Mouse (Mus musculus): ENCODE data around the gene Zfp804b. TPM values are rescaled to one million over a fixed set of nuclear protein-coding genes. Genes with fewer than 3 reads are reported as not detected.
"Not testable (repeated sequence)": the region's sequence is repeated elsewhere in the genome, so short reads cannot be mapped to it uniquely, and the experiment has no call there.

Zfp804b gene
- total RNA-seq (2021), result not detected
- long read RNA-seq, experiment 1, result 0 reads
- long read RNA-seq, experiment 2, result 0 reads

DNA sequence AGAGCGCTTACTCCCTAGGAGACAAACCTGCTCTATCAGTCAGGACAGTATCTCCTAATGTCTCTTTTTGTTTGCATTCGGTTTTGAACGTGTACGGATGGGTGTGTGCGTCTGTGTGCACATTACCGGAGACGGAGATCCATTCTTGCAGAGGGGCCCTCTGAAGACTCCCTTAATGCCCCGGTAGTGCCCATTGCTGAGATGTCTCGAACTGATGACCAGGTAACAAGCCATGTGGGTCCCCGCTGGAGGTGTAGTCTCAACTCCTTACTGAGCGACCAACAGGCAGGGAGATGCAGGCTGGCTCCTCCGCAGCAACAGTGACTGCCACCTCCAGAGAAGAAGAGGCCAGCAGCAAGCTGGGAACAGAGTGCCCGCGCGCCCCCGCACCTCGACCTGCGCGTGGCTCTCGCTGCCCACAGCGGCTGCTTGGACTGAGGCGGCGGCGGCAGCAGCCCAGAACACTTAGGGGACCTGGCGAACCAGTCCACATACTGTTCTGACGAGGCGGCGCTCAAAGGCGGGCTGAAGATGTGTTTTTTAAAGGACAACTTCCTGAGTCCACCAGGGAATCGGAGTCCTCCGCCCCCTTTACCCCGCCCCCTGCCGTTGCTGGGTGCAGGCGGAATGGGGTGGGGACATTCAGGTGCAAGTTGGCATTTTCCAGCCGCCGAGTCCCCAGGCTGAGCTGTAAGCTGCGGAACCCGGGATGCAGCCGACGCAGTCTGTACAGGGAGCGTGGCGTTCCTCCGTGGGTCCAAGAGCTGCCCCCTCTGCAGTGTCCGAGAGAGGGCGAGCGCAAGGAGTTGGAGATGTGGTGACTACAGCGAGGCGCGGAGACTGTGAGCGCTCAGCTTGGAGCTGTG lies at the start of gene Zfp804b:
Gene Zfp804b (minus strand): TSS at position 612 of the 866 bp plus-strand sequence.
- intact Hi-C loops (cut with DNase I; ENCODE audit: low total_unique reads), result no loop called here
- DNase-seq, result peak; percentile 25

DNA sequence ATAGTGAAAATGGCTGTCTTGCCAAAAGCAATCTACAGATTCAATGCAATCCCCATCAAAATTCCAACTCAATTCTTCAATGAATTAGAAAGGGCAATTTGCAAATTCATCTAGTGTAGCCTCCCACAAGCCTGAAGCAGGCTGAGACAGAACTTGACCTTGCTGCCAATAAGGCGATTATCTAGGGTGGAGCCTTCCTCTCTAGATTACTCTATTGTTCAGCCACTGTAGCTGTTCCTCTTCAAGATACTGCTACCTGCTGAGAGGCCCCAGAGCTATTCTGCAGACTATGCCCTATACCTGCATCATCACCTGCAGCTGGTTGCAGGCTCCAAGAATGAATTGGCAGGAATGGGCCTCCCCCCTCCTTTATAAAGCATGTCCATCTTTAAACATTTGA lies 20.1 kb upstream of the Zfp804b start:
- DNase-seq; intact Hi-C loops (cut with DNase I; ENCODE audit: low total_unique reads): not testable (repeated sequence)

- intact Hi-C loops (cut with DNase I; ENCODE audit: low total_unique reads), result no loop called here
- no peak for DNase-seq
Observed at GRCm38 (mm10) chr5:7345011-7345389, 444 bp upstream of the Zfp804b start.

DNA sequence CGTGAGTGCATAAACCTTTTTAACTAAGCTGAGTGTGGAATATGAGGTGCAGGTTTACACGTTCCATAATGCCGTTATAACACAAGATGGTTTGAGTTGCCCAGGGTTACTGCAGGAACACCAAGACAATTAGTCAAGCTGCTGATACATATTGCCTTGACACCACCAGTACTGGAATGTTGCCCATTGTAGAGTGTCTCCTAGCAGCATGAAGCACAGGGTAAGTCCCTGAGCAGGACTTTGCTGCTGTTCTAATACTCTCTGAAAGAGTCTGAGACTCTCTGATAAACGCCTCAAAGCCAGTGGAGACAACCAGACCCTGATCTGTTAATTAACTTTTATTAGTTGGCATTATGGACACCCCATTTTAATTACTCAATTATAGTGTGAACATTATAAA lies 19.0 kb downstream of the Zfp804b start:
- intact Hi-C loops (cut with DNase I; ENCODE audit: low total_unique reads), result no loop called here
- no peak for DNase-seq

- intact Hi-C loops (cut with DNase I; ENCODE audit: low total_unique reads), result no loop called here
- no peak for DNase-seq
Observed at GRCm38 (mm10) chr5:7303819-7304218, 40.7 kb downstream of the Zfp804b start, which contains the start of gene Tex47. Gene Tex47 (plus strand): TSS chr5:7304119.

- intact Hi-C loops (cut with DNase I; ENCODE audit: low total_unique reads), result no loop called here
- no peak for DNase-seq
Observed at GRCm38 (mm10) chr5:7302969-7303368, 41.6 kb downstream of the Zfp804b start.

GRCm38 (mm10) chr5:7284336-7284735 lies 60.2 kb downstream of the Zfp804b start:
- intact Hi-C loops (cut with DNase I; ENCODE audit: low total_unique reads), result no loop called here
- no peak for DNase-seq

- intact Hi-C loops (cut with DNase I; ENCODE audit: low total_unique reads), result no loop called here
- DNase-seq, result no peak
Observed at GRCm38 (mm10) chr5:7276659-7277455, 67.7 kb downstream of the Zfp804b start.

DNA sequence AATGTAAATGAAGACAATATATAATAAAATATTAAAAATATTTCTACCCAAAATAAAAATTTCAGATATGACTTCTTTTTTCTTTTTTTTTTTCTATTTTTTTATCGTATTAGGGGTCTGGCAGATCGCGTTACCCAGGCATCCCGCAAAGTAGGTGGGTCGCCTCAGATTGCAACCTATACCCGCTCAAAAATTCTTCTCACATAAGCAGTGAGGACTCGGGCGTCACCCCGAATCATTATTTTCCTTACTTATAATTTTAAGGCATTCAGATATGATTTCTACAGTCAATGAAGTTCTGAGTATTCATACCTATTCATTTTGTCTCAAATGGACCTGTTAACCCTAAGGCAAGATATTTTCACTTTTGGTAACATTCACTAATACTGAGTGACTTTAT lies 167.0 kb downstream of the Zfp804b start:
- intact Hi-C loops (cut with DNase I; ENCODE audit: low total_unique reads), result no loop called here
- DNase-seq, result no peak

- intact Hi-C loops (cut with DNase I; ENCODE audit: low total_unique reads), result no loop called here
- no peak for DNase-seq
Observed at GRCm38 (mm10) chr5:7139658-7140057, 204.9 kb downstream of the Zfp804b start.

DNA sequence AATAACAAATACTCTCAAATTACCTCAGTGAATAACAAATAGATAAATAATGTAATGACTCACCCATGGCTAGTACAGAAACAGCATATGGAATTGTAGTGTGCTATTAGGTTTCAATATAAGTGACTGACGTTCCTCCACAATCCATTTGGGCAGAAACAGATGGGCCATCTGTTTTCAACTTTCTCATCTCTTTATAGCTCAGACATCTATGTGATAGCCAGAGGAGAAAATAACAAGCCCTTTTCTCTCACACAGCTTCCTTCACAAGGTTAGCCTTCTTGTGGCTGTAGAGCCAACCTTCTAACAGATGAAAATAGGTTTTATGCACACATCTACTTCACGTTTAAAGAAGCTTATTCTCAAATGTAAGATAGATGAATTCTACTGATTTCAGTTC lies 242.2 kb downstream of the Zfp804b start:
- intact Hi-C loops (cut with DNase I; ENCODE audit: low total_unique reads), result no loop called here
- no peak for DNase-seq

DNA sequence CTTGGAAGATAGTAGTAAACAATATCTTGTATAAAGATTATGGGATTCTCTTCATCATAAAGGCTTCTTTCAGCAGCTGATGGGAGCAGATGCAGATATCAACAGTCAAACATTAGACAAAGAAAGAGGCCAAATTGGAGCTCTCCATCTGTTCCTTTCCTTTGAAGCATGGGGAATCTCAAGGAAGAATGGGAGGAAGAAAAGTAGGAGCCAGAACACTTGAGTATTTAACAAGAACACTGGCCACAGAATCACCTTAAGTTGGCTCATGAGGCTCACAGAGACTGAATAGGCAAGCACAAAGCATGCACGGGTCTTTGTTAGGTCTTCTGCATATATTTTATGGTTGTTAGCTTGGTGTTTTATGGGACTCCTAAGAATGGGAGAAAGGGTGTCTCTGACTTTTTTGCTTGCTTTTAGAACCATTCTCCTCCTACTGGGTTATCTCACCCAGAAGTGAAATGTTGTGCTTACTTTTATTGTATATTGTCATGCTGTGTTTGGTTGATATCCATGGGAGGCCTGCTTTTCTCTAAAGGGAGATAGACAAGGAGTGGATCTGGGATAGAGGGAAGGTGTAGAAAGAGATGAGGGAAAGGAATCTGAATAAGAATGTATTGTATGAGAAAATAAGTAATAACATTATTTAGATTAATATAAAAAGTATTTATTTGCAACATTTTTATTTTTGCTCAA lies 270.5 kb downstream of the Zfp804b start:
- intact Hi-C loops (cut with DNase I; ENCODE audit: low total_unique reads), result no loop called here
- no peak for DNase-seq

GRCm38 (mm10) chr5:7007468-7007867 lies 337.1 kb downstream of the Zfp804b start:
- DNase-seq, result no peak
- intact Hi-C loops (cut with DNase I; ENCODE audit: low total_unique reads), result no loop called here

GRCm38 (mm10) chr5:6983993-6984392 lies 360.6 kb downstream of the Zfp804b start:
- no peak for DNase-seq
- intact Hi-C loops (cut with DNase I; ENCODE audit: low total_unique reads), result no loop called here

DNA sequence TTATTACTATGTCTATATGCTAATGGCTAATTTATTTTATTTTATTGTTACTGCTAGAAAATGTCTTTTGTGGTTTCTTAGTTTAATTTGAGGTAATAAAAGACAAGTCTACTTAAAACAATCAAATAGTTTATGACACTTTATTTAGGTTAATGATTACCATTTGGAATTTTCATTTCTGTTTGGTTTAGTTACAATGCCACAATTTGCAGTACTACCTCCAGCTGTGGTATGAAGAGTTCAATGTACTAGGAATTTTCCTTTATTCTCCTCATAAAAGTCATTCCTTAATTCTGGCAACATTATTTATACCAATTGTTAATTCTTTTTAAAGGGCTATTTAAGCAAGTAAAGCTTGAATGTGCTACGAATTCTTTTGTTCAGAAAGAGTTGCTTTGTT lies 409.7 kb downstream of the Zfp804b start:
- intact Hi-C loops (cut with DNase I; ENCODE audit: low total_unique reads), result no loop called here
- DNase-seq, result no peak

GRCm38 (mm10) chr5:6911290-6911689 lies 433.3 kb downstream of the Zfp804b start:
- DNase-seq, result no peak
- intact Hi-C loops (cut with DNase I; ENCODE audit: low total_unique reads), result no loop called here

GRCm38 (mm10) chr5:6881396-6881795 lies 463.2 kb downstream of the Zfp804b start:
- no peak for DNase-seq
- intact Hi-C loops (cut with DNase I; ENCODE audit: low total_unique reads), result no loop called here

DNA sequence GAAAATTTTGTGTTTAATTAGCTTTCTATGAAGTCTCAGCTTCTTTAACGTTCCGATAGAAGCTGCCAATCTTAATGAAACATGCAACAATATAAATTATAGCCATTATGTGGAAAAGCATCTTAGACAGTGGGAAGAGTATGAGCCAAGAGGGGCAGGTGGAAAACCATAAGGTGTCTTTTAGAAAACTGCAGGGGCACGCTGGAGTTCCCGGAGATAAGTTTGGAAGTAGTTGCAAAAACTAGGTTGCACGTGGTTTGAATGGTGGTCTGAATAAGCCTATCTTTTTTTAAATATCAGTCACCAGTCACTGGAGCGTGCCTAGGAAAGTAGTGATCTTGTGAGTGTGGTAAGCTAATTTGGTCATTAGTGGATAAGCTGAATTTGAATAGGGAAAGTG lies 473.0 kb downstream of the Zfp804b start:
- intact Hi-C loops (cut with DNase I; ENCODE audit: low total_unique reads), result no loop called here

DNA sequence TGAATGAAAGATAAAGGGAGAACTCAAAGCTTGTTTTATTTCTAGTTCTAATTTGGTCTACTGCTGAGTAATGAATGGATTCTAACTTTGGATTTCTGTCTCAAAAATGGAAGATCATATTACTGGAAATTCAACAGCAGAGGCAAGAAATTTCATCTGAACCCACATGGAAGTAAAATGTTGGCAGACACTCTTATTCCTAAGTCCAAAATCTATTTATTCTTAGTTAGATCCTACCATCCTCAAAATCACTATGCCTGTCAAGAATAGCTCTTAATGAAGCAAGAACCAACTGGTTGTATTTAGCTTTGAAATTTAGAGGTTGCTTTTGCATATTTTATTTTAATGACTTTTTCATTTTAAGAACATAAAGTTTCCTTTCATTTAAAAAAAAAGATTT lies 473.6 kb downstream of the Zfp804b start:
- no peak for DNase-seq
- intact Hi-C loops (cut with DNase I; ENCODE audit: low total_unique reads), result no loop called here

More for the DNA sequence above, 473.0 kb downstream of the Zfp804b start:
- DNase-seq, result no peak

- DNase-seq, result no peak
- intact Hi-C loops (cut with DNase I; ENCODE audit: low total_unique reads), result no loop called here
Observed at GRCm38 (mm10) chr5:6795396-6795795, 549.2 kb downstream of the Zfp804b start.
